Mouse (Mus musculus): ENCODE measurements around the gene Cys1. TPM values are rescaled to one million over a fixed set of nuclear protein-coding genes. Genes with fewer than 3 reads are reported as not detected.
A peak's percentile ranks its signal among the peaks of the same experiment; 100 is the strongest.

Cys1 gene
- polyA plus RNA-seq, 1 experiment from 2014 or later, result 1.3 TPM

DNA sequence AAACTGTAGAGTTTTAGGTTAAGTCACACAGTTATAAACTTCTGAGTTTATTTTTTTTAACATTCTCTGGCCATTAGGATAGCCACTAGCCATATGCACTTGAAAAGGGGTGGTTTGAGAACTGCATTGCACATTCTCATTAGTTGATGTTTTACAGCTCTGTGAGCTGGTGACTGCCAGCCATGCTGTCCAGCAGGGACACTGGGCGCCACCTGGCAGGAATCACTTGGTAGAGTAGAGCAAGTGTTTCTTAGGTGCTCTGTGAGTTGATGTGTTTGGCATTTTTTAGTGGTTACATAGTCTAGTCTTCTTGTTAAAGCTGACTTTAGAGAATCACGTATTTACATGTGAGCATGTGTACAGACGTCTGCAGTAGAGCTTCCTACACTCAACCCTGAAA lies 25.2 kb downstream of the Cys1 start:
- H3K36me3 ChIP-seq (ENCODE audit: control insufficient read depth, insufficient read depth, low read length), result peaks cover 30% of the 10 kb centered on the region
- peak overlapping the region; percentile 34; the same call in 1 of the 2 replicates for H3K4me2 ChIP-seq (ENCODE audit: low read depth, low read length)
- H3K27me3 ChIP-seq (ENCODE audit: control insufficient read depth, insufficient read depth, low read length), result no peaks in the 10 kb centered on the region
- ATAC-seq (ENCODE audit: low read depth), result no peak
- H3K27ac ChIP-seq (ENCODE audit: low read depth, low read length), result no peak overlapping the region
- no peaks in the 10 kb centered on the region for H3K9me3 ChIP-seq (ENCODE audit: control insufficient read depth, low read length)
- peaks cover 23% of the 10 kb centered on the region for H3K4me1 ChIP-seq (ENCODE audit: control insufficient read depth, insufficient read depth, low read length)
- H3K9ac ChIP-seq (replicated peaks; ENCODE audit: low read depth, low read length), result no peak overlapping the region; the same call in 1 of the 2 replicates
- H3K4me3 ChIP-seq (ENCODE audit: low read depth, low read length), result no peak overlapping the region
- WGBS, result 70% methylated on average over 3 of the region's 3 CpGs

GRCm38 (mm10) chr12:24654065-24654862 lies 27.3 kb downstream of the Cys1 start:
- Histone ChIP-seq H3K9ac (replicated peaks; ENCODE audit: low read depth, low read length) (no peak overlapping the region), H3K36me3 (ENCODE audit: control insufficient read depth, insufficient read depth, low read length) (peaks cover 26% of the 10 kb centered on the region), H3K4me1 (ENCODE audit: control insufficient read depth, insufficient read depth, low read length) (peaks cover 27% of the 10 kb centered on the region), H3K27ac (ENCODE audit: low read depth, low read length) (no peak overlapping the region), H3K4me3 (ENCODE audit: low read depth, low read length) (no peak overlapping the region), H3K27me3 (ENCODE audit: control insufficient read depth, insufficient read depth, low read length) (no peaks in the 10 kb centered on the region), H3K9me3 (ENCODE audit: control insufficient read depth, low read length) (no peaks in the 10 kb centered on the region), H3K4me2 (ENCODE audit: low read depth, low read length) (no peak overlapping the region)
- ATAC-seq (ENCODE audit: low read depth), result no peak
- WGBS, result 71% methylated on average over 16 of the region's 16 CpGs

DNA sequence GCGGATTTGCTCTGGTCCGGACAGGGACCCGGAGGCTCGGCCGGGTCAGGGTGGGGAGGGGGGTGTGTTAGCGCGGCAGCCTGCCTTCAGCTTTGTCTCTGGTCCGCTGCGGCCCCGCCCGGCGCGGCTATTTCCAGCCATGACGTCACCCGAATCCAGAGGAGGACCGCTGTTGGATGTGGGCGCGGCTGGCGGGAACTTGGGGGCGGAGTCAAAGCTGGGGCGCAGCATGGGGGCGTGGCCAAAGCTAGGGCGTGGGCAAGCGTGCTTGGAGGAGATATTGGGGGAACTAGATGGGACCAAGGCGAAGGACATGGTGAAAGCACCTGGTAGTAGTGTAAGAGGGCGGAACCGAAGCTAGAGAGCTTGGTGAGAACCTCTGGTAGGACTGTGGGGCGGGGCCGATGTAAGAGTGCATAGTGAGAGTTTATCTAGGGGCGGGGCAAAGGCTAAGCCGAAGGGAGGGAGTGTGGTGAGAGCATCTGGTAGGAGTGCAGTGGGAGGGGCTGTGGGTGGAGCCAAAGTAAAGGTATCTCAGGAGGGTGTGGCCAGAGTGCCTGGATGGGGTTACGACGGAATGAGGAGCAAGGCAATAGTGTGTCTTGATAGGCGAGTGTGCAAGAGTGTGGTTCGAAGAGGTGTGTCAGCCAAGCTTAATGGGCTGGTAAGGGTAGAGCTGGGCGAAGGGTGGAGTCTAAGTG lies 29.8 kb downstream of the Cys1 start:
- peak overlapping the region; percentile 85 for H3K4me3 ChIP-seq (ENCODE audit: low read depth, low read length)
- H3K9ac ChIP-seq (replicated peaks; ENCODE audit: low read depth, low read length), result peak overlapping the region; percentile 95
- peak; percentile 87 for ATAC-seq (ENCODE audit: low read depth)
- H3K36me3 ChIP-seq (ENCODE audit: control insufficient read depth, insufficient read depth, low read length), result peaks cover 21% of the 10 kb centered on the region
- no peaks in the 10 kb centered on the region for H3K9me3 ChIP-seq (ENCODE audit: control insufficient read depth, low read length)
- H3K27me3 ChIP-seq (ENCODE audit: control insufficient read depth, insufficient read depth, low read length), result no peaks in the 10 kb centered on the region
- H3K27ac ChIP-seq (ENCODE audit: low read depth, low read length), result peak overlapping the region; percentile 97
- WGBS, result 1% methylated on average over 36 of the region's 36 CpGs
- H3K4me1 ChIP-seq (ENCODE audit: control insufficient read depth, insufficient read depth, low read length), result peaks cover 21% of the 10 kb centered on the region
- H3K4me2 ChIP-seq (ENCODE audit: low read depth, low read length), result peak overlapping the region; percentile 60

DNA sequence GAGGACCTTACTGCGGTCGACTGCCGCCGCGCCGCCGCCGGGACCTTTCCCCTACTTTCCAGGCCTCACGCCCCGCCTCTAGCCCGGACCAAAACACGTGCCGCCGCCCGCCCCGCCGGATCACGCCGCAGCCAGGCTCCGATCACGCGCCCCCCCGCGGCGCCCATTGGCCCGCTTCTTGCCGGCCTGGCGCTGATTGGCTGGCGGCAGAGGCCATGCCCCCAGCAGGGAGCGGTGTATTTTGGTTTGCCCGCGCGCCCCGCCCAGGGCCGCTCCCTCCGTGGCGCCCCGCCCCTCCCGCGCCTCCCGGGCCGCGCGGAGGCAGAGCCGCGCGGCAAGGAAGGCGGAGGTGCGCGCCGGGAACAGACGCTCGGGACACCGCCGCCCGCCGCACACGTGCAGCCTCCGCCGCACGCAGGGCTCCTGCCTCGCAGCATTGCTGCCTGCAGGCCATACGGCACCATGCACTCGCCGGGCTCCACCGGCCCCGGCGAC lies 30.5 kb downstream of the Cys1 start, which contains the start of gene Klf11:
Gene Klf11, plus strand, starts transcription at position 212 of the 495 bp plus-strand sequence.
- Histone ChIP-seq H3K9ac (replicated peaks; ENCODE audit: low read depth, low read length) (peak within 1 kb of the TSS; percentile 95), H3K27me3 (ENCODE audit: control insufficient read depth, insufficient read depth, low read length) (no peaks in the 10 kb centered on the region), H3K9me3 (ENCODE audit: control insufficient read depth, low read length) (no peaks in the 10 kb centered on the region), H3K4me2 (ENCODE audit: low read depth, low read length) (peak within 1 kb of the TSS; percentile 60), H3K4me3 (ENCODE audit: low read depth, low read length) (peak within 1 kb of the TSS; percentile 85), H3K36me3 (ENCODE audit: control insufficient read depth, insufficient read depth, low read length) (peaks cover 19% of the 10 kb centered on the region), H3K27ac (ENCODE audit: low read depth, low read length) (peak within 1 kb of the TSS; percentile 97), H3K4me1 (ENCODE audit: control insufficient read depth, insufficient read depth, low read length) (peaks cover 15% of the 10 kb centered on the region)
- WGBS, result under 1% methylated on average over 60 of the region's 68 CpGs
- ATAC-seq (ENCODE audit: low read depth), result peak; percentile 90

DNA sequence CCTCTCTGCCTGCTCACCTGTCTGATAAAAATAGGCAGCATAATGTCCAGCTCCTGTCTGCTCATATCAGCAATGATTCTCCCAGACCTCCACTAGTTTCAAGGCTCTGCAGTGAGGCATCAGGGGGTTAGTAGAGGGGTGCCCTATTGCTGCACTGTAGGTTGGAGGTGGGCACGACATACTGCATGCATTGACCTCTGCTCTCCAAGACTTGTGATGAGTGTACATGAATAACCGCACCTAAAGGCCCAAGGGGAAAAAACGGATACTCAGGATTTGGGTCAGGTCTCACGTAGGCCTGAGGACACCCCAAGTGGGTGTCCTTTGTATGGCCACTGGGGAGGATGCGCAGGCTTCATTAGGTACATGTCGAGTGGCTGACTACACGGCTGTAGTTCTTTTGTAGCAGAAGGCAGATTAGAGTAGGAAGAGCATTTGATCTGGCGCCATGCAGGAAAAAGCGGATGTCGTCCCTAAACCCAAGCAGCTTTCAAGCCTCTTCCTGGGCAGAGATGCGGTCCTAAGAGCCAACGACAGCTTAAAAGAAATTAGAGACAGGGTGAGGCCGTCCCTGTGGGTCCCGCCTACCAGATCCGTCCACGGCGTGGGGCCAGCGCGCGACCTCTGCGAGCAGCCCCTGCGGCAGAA lies 31.1 kb downstream of the Cys1 start:
- 6% methylated on average over 22 of the region's 22 CpGs for WGBS
- H3K4me2 ChIP-seq (ENCODE audit: low read depth, low read length), result peak overlapping the region; percentile 60

GRCm38 (mm10) chr12:24648094-24648493 lies 33.5 kb downstream of the Cys1 start:
- Histone ChIP-seq H3K4me3 (ENCODE audit: low read depth, low read length) (no peak overlapping the region), H3K9me3 (ENCODE audit: control insufficient read depth, low read length) (no peaks in the 10 kb centered on the region), H3K36me3 (ENCODE audit: control insufficient read depth, insufficient read depth, low read length) (no peaks in the 10 kb centered on the region), H3K4me1 (ENCODE audit: control insufficient read depth, insufficient read depth, low read length) (peaks cover 15% of the 10 kb centered on the region), H3K27me3 (ENCODE audit: control insufficient read depth, insufficient read depth, low read length) (no peaks in the 10 kb centered on the region), H3K27ac (ENCODE audit: low read depth, low read length) (no peak overlapping the region), H3K9ac (replicated peaks; ENCODE audit: low read depth, low read length) (no peak overlapping the region), H3K4me2 (ENCODE audit: low read depth, low read length) (no peak overlapping the region)
- 71% methylated on average over 1 of the region's 1 CpGs for WGBS
- no peak for ATAC-seq (ENCODE audit: low read depth)

More for the DNA sequence above, 31.1 kb downstream of the Cys1 start:
- Histone ChIP-seq H3K36me3 (ENCODE audit: control insufficient read depth, insufficient read depth, low read length) (peaks cover 14% of the 10 kb centered on the region), H3K27ac (ENCODE audit: low read depth, low read length) (peak overlapping the region; percentile 75), H3K4me1 (ENCODE audit: control insufficient read depth, insufficient read depth, low read length) (peaks cover 15% of the 10 kb centered on the region), H3K9me3 (ENCODE audit: control insufficient read depth, low read length) (no peaks in the 10 kb centered on the region), H3K27me3 (ENCODE audit: control insufficient read depth, insufficient read depth, low read length) (no peaks in the 10 kb centered on the region), H3K9ac (replicated peaks; ENCODE audit: low read depth, low read length) (peak overlapping the region; percentile 53), H3K4me3 (ENCODE audit: low read depth, low read length) (peak overlapping the region; percentile 85)
- ATAC-seq (ENCODE audit: low read depth), result peak; percentile 4; the same call in 1 of the 2 replicates

DNA sequence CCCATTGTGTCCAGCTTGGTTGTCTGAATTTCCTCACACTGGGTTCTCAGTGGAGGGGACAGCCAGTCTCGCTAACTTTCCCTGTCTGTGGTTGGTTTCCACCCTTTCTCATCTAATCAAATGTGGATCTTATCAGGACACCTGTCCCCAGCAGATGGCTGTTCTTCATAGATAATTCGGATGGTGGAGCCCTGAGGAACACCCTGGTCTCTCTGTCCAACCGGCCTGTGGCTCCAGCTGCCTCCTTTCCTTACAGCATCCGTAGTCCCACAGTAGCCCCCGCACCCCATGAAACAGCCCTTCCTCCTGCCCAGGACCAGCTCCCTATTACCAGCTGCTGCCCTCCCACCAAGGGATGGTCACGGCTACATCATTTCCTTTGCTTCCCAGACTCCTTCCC lies 35.7 kb downstream of the Cys1 start:
- H3K27me3 ChIP-seq (ENCODE audit: control insufficient read depth, insufficient read depth, low read length), result no peaks in the 10 kb centered on the region
- no peaks in the 10 kb centered on the region for H3K36me3 ChIP-seq (ENCODE audit: control insufficient read depth, insufficient read depth, low read length)
- WGBS, result 85% methylated on average over 6 of the region's 6 CpGs
- H3K9ac ChIP-seq (replicated peaks; ENCODE audit: low read depth, low read length), result no peak overlapping the region
- no peak overlapping the region for H3K4me2 ChIP-seq (ENCODE audit: low read depth, low read length)
- no peak overlapping the region for H3K27ac ChIP-seq (ENCODE audit: low read depth, low read length)
- no peak for ATAC-seq (ENCODE audit: low read depth)
- H3K9me3 ChIP-seq (ENCODE audit: control insufficient read depth, low read length), result no peaks in the 10 kb centered on the region
- H3K4me1 ChIP-seq (ENCODE audit: control insufficient read depth, insufficient read depth, low read length), result peaks cover 3% of the 10 kb centered on the region; the same call in 1 of the 2 replicates
- no peak overlapping the region for H3K4me3 ChIP-seq (ENCODE audit: low read depth, low read length)

- 56% methylated on average over 1 of the region's 1 CpGs for WGBS
- H3K27ac ChIP-seq (ENCODE audit: low read depth, low read length), result no peak overlapping the region
- no peak overlapping the region for H3K9ac ChIP-seq (replicated peaks; ENCODE audit: low read depth, low read length)
- H3K27me3 ChIP-seq (ENCODE audit: control insufficient read depth, insufficient read depth, low read length), result no peaks in the 10 kb centered on the region
- no peak overlapping the region for H3K4me2 ChIP-seq (ENCODE audit: low read depth, low read length)
- ATAC-seq (ENCODE audit: low read depth), result no peak
- H3K9me3 ChIP-seq (ENCODE audit: control insufficient read depth, low read length), result no peaks in the 10 kb centered on the region
- no peaks in the 10 kb centered on the region for H3K4me1 ChIP-seq (ENCODE audit: control insufficient read depth, insufficient read depth, low read length)
- H3K36me3 ChIP-seq (ENCODE audit: control insufficient read depth, insufficient read depth, low read length), result no peaks in the 10 kb centered on the region
- H3K4me3 ChIP-seq (ENCODE audit: low read depth, low read length), result no peak overlapping the region
These were observed 37.5 kb downstream of the Cys1 start for GRCm38 (mm10) chr12:24644125-24644571.
